Mouse (Mus musculus): Measurements from ENCODE around the gene Aff3.

Aff3 gene

GRCm38 (mm10) chr1:38601802-38602508 lies 62.8 kb downstream of the Aff3 start:
- peak; percentile 12 for DNase-seq (ENCODE audit: low read depth, low spot score)

- no peak for DNase-seq (ENCODE audit: low read depth, low spot score)
These were observed 69.4 kb downstream of the Aff3 start for GRCm38 (mm10) chr1:38595311-38595710.

GRCm38 (mm10) chr1:38594766-38595165 lies 70.0 kb downstream of the Aff3 start:
- no peak for DNase-seq (ENCODE audit: low read depth, low spot score)

- DNase-seq (ENCODE audit: low read depth, low spot score), result no peak
These were observed 73.6 kb downstream of the Aff3 start for GRCm38 (mm10) chr1:38591194-38591593.

GRCm38 (mm10) chr1:38588741-38589140 lies 76.0 kb downstream of the Aff3 start:
- DNase-seq (ENCODE audit: low read depth, low spot score), result no peak

- no peak for DNase-seq (ENCODE audit: low read depth, low spot score)
These were observed 82.4 kb downstream of the Aff3 start for GRCm38 (mm10) chr1:38582328-38582727.

GRCm38 (mm10) chr1:38580572-38580971 lies 84.2 kb downstream of the Aff3 start:
- DNase-seq (ENCODE audit: low read depth, low spot score), result no peak

- no peak for DNase-seq (ENCODE audit: low read depth, low spot score)
These were observed 86.4 kb downstream of the Aff3 start for GRCm38 (mm10) chr1:38578339-38578738.

GRCm38 (mm10) chr1:38567791-38568190 lies 97.0 kb downstream of the Aff3 start:
- no peak for DNase-seq (ENCODE audit: low read depth, low spot score)

- DNase-seq (ENCODE audit: low read depth, low spot score), result no peak
These were observed 98.6 kb downstream of the Aff3 start for GRCm38 (mm10) chr1:38566101-38566678.

- no peak for DNase-seq (ENCODE audit: low read depth, low spot score)
These were observed 99.4 kb downstream of the Aff3 start for GRCm38 (mm10) chr1:38565295-38565777.

GRCm38 (mm10) chr1:38562397-38563199 lies 102.2 kb downstream of the Aff3 start:
- peak; percentile 40 for DNase-seq (ENCODE audit: low read depth, low spot score)

GRCm38 (mm10) chr1:38561331-38561730 lies 103.4 kb downstream of the Aff3 start:
- DNase-seq (ENCODE audit: low read depth, low spot score), result no peak

GRCm38 (mm10) chr1:38560666-38561065 lies 104.1 kb downstream of the Aff3 start:
- no peak for DNase-seq (ENCODE audit: low read depth, low spot score)

GRCm38 (mm10) chr1:38557615-38558014 lies 107.1 kb downstream of the Aff3 start:
- DNase-seq (ENCODE audit: low read depth, low spot score), result peak; percentile 14

- peak; percentile 87 for DNase-seq (ENCODE audit: low read depth, low spot score)
These were observed 110.2 kb downstream of the Aff3 start for GRCm38 (mm10) chr1:38554546-38554945.

GRCm38 (mm10) chr1:38553090-38553489 lies 111.7 kb downstream of the Aff3 start:
- DNase-seq (ENCODE audit: low read depth, low spot score), result no peak

- DNase-seq (ENCODE audit: low read depth, low spot score), result no peak
These were observed 114.2 kb downstream of the Aff3 start for GRCm38 (mm10) chr1:38550579-38550978.

GRCm38 (mm10) chr1:38548671-38549661 lies 115.8 kb downstream of the Aff3 start:
- peak; percentile 91 for DNase-seq (ENCODE audit: low read depth, low spot score)

GRCm38 (mm10) chr1:38547685-38548084 lies 117.1 kb downstream of the Aff3 start:
- peak; percentile 60 for DNase-seq (ENCODE audit: low read depth, low spot score)

GRCm38 (mm10) chr1:38546696-38547095 lies 118.1 kb downstream of the Aff3 start:
- peak; percentile 28 for DNase-seq (ENCODE audit: low read depth, low spot score)
